Mouse (Mus musculus) v-Abl transformed pro-B cells (cell line): ENCODE data around the gene Cd24a.

Experiments used
- in situ Hi-C, 2 experiments: fragments of 400-800 bp; cut with MboI; formaldehyde crosslinking; loops; one replicate each; pipeline ENCODE4 v1.15.1; 2025; ENCODE audit not compliant: unreplicated experiment in 2 of 2

Cd24a gene

GRCm38 (mm10) chr10:43579381-43580261 lies 1.5 kb downstream of the Cd24a start:
- in situ Hi-C loops: loop anchor here (5.0 to 25.0 kb wide), 7 partner anchors 123 to 1533 kb away; no protein-coding TSS in a partner anchor

- in situ Hi-C loops: loop anchor here (5.0 to 25.0 kb wide), 5 partner anchors 122 to 1532 kb away; no protein-coding TSS in a partner anchor
Observed at GRCm38 (mm10) chr10:43580649-43581078, 2.6 kb downstream of the Cd24a start.

GRCm38 (mm10) chr10:43581260-43581659 lies 3.2 kb downstream of the Cd24a start:
- in situ Hi-C loops: loop anchor here (5.0 to 25.0 kb wide), 5 partner anchors 121 to 1531 kb away; no protein-coding TSS in a partner anchor

GRCm38 (mm10) chr10:43584538-43584937 lies 6.5 kb downstream of the Cd24a start:
- in situ Hi-C loops: loop anchor here (5.0 to 25.0 kb wide), 5 partner anchors 118 to 1528 kb away; no protein-coding TSS in a partner anchor

GRCm38 (mm10) chr10:43588470-43589177 lies 10.5 kb downstream of the Cd24a start:
- in situ Hi-C loops: loop anchor here in 1 of 2 experiments (25.0 kb wide), 1 partner anchor 1524 kb away; no protein-coding TSS in a partner anchor

- in situ Hi-C loops: loop anchor here (10.0 to 25.0 kb wide), 2 partner anchors 103 to 1521 kb away; no protein-coding TSS in a partner anchor
Observed at GRCm38 (mm10) chr10:43591477-43591876, 13.4 kb downstream of the Cd24a start.

- in situ Hi-C loops: loop anchor here (10.0 to 25.0 kb wide), 2 partner anchors 102 to 1519 kb away; no protein-coding TSS in a partner anchor
Observed at GRCm38 (mm10) chr10:43593182-43593581, 15.1 kb downstream of the Cd24a start.

GRCm38 (mm10) chr10:43594187-43594586 lies 16.1 kb downstream of the Cd24a start:
- in situ Hi-C loops: loop anchor here (10.0 to 25.0 kb wide), 2 partner anchors 101 to 1518 kb away; no protein-coding TSS in a partner anchor

GRCm38 (mm10) chr10:43594894-43595293 lies 16.8 kb downstream of the Cd24a start:
- in situ Hi-C loops: loop anchor here (10.0 to 25.0 kb wide), 2 partner anchors 100 to 1517 kb away; no protein-coding TSS in a partner anchor

- in situ Hi-C loops: loop anchor here (10.0 to 25.0 kb wide), 2 partner anchors 97 to 1514 kb away; no protein-coding TSS in a partner anchor
Observed at GRCm38 (mm10) chr10:43598067-43598726, 20.1 kb downstream of the Cd24a start.

GRCm38 (mm10) chr10:43601039-43601438 lies 23.0 kb downstream of the Cd24a start:
- in situ Hi-C loops: no loop called here

GRCm38 (mm10) chr10:43601511-43602396 lies 23.7 kb downstream of the Cd24a start:
- in situ Hi-C loops: no loop called here

- in situ Hi-C loops: no loop called here
Observed at GRCm38 (mm10) chr10:43603975-43604686, 26.0 kb downstream of the Cd24a start.

GRCm38 (mm10) chr10:43604687-43605250 lies 26.7 kb downstream of the Cd24a start:
- in situ Hi-C loops: no loop called here

- in situ Hi-C loops: no loop called here
Observed at GRCm38 (mm10) chr10:43605901-43606300, 27.8 kb downstream of the Cd24a start.

GRCm38 (mm10) chr10:43609507-43609906 lies 31.4 kb downstream of the Cd24a start:
- in situ Hi-C loops: no loop called here

- in situ Hi-C loops: no loop called here
Observed at GRCm38 (mm10) chr10:43609958-43610357, 31.9 kb downstream of the Cd24a start.

- in situ Hi-C loops: no loop called here
Observed at GRCm38 (mm10) chr10:43611081-43611480, 33.0 kb downstream of the Cd24a start.
